Mouse (Mus musculus) embryo, embryonic 11 days (tissue): ENCODE results near the gene Htr2c.

Source experiments
- DNase-seq: peaks from one replicate; pipeline ENCODE4 v3.0.0-alpha.2; 2015

Gene Htr2c

GRCm38 (mm10) chrX:146962258-146962913 is at the start of gene Htr2c:
Gene Htr2c (plus strand): TSS chrX:146962513.
- peak; percentile 22 for DNase-seq

GRCm38 (mm10) chrX:146928251-146928650 is 34.1 kb upstream of the Htr2c start:
- DNase-seq: no peak

GRCm38 (mm10) chrX:146936332-146936731 is 26.0 kb upstream of the Htr2c start:
- DNase-seq: no peak

DNA sequence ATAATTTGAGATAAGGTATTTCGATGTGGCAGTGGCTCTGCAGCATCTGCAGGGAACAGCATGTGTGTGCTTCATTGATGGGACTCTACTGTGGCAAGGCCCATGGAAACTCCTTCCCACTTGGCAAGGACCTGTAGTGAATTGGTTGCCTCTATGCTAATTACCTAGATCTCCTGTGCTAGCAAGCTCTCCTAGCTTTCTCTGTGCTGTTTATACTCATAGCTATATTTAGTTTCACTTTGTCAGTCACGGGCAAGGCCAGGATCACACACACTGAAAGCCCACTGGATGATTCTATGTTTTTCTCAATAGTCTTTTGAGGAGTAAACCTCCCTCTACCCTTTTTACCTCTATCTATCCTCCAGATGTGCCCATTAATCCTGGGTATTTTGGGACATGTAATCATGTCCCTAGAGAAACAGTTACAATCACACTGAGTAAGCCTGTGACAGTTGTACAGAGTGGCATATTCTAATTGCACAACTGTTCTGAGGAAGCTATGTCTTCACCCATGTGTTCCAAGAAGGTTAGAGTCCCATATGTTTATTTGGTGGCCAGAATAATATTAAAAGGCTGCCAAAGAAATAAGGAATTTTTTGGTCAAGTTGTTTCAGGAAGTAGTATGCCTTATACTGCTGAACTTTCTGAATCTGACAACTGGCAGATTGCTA is 16.0 kb upstream of the Htr2c start:
- no peak for DNase-seq

- no peak for DNase-seq
Observed at GRCm38 (mm10) chrX:146946996-146947395, 15.3 kb upstream of the Htr2c start.

- no peak for DNase-seq
Observed at GRCm38 (mm10) chrX:146958608-146959007, 3.7 kb upstream of the Htr2c start.

GRCm38 (mm10) chrX:146959960-146960359 is 2.4 kb upstream of the Htr2c start:
- peak; percentile 20 for DNase-seq

GRCm38 (mm10) chrX:146962914-146963547 is 718 bp downstream of the Htr2c start:
- DNase-seq: peak; percentile 51

DNA sequence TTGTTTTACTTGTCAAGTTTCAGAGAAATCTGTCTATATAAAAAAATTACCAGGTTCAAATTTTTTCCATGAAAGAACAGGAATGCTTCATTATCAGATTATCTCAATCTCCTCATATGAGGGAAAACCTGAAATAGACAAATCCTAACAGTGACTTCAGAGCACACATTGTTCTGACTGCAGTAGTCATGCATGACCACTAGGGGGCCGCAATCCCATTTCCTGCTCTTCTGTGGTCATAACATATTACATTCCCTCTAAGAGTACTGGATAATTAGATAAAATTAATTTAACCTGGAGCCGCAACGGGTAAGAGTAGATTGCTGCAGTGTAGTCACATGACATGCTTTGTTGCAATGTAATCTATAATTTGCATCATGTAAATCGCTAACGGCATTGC is 17.6 kb downstream of the Htr2c start:
- DNase-seq: no peak

DNA sequence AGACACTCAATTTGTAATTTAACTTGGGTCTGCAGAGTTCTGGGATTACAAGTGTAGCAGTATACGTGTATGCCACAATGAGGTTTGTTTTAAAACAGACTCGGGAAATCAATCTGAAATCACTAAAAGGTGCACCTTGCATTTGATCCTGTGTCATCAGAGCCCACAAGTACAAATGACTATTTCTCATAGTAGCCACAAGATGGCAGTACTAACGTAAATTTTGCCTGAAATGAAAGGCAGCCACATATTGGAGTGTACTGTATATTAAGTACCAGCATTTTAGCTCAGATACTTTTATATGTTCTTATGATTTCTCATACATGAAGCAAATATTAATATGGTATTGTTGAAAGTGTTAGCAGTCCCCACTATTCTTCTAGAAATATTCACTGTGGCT is 93.4 kb downstream of the Htr2c start:
- peak; percentile 17 for DNase-seq

DNA sequence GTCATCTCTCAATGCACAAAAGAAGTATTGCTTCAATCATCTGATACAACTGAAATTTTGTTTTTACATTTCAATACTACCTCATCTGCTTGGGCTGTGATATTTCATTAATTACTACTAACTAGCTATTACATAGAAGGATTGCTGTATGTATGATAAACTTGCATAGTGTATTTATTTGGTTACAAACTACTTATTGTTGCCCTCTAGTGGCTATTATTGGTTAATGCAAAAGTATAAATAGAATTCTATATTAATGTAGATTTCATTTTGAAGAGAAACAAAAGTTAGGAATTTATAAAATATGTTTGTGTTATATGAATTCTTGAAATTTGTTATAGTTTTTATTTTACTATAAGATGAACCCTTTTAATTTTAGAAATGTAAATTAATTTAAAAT is 109.3 kb downstream of the Htr2c start:
- DNase-seq: peak; percentile 3

- no peak for DNase-seq
Observed at GRCm38 (mm10) chrX:147119155-147119554, 156.8 kb downstream of the Htr2c start.

DNA sequence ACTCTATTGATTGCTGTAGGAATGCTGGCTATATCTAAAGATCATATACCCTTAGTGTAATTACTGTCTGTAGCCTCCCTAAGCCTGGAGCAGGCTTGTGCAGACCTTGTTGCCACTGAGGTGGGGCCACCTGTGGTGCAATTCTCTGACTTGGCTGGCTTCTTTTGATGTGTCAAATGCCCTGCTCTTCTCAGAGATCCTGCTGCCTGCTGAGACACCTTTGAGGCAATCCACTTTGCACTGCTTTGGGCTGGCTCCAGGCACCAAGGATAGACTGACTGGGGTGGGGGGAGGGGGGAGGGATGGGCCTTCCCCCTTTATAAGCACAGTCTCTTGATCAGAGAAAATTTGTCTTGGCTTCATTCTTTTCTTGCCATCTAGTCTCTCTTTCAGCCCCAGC is 252.9 kb downstream of the Htr2c start:
- DNase-seq: no peak

GRCm38 (mm10) chrX:147217382-147218013 is 255.2 kb downstream of the Htr2c start:
- DNase-seq: peak; percentile 2

GRCm38 (mm10) chrX:147238806-147239542 is 276.7 kb downstream of the Htr2c start:
- DNase-seq: no peak
